Mouse (Mus musculus) testis, adult 2 months (tissue): Measurements from ENCODE around the gene Map6d1. TPM values are rescaled to one million over a fixed set of nuclear protein-coding genes. Genes with fewer than 3 reads are reported as not detected.

Experiments
- H3K27ac ChIP-seq: fragments of 200-500 bp; 2 replicates; pipeline ENCODE4 v1.5.1; 2012; ENCODE audit warnings: low read depth, low read length; ENCODE audit not compliant: control insufficient read depth, insufficient read depth
- H3K27me3 ChIP-seq: fragments of 200-500 bp; 2 replicates; pipeline ENCODE4 v1.6.1; 2012; ENCODE audit warnings: mild to moderate bottlenecking, low read length, moderate library complexity; ENCODE audit not compliant: control insufficient read depth, insufficient read depth
- H3K36me3 ChIP-seq: fragments of 200-500 bp; 2 replicates; pipeline ENCODE4 v1.6.1; 2012; ENCODE audit warnings: mild to moderate bottlenecking, low read length; ENCODE audit not compliant: control insufficient read depth, insufficient read depth
- H3K4me1 ChIP-seq: fragments of 200-500 bp; 2 replicates; pipeline ENCODE4 v1.6.1; 2012; ENCODE audit warnings: low read length; ENCODE audit not compliant: control insufficient read depth, insufficient read depth
- H3K4me3 ChIP-seq: fragments of 200-500 bp; 2 replicates; pipeline ENCODE4 v1.5.1; 2012; ENCODE audit warnings: low read depth, mild to moderate bottlenecking, low read length, moderate library complexity, mixed read lengths; ENCODE audit not compliant: control insufficient read depth
- CTCF ChIP-seq: fragments of 200-500 bp; IDR thresholded peaks from 2 replicates; pipeline ENCODE4 v1.5.1; 2012; ENCODE audit warnings: low read depth, mild to moderate bottlenecking, inconsistent platforms, low read length, moderate library complexity; ENCODE audit not compliant: control insufficient read depth, insufficient read depth, insufficient replicate concordance
- POLR2A ChIP-seq: fragments of 200-500 bp; IDR thresholded peaks from 2 replicates; pipeline ENCODE4 v1.6.1; 2012; ENCODE audit warnings: low read depth, mild to moderate bottlenecking, inconsistent platforms, low read length, moderate library complexity; ENCODE audit not compliant: control insufficient read depth
- polyA plus RNA-seq: library from polyadenylated mRNA; depleted of rRNA; stranded (reverse); fragments of >200 nt; gene quantifications from 2 replicates; pipeline ENCODE4 v1.2.3, GENCODE M21; 2012; rRNA removed

Gene Map6d1
- 0.94 and 1.8 TPM in 2 replicates for polyA plus RNA-seq

GRCm38 (mm10) chr16:20240468-20241414, at the start of gene Map6d1:
Gene Map6d1, minus strand, starts transcription at chr16:20241358.
- Histone ChIP-seq H3K27ac (no peak within 1 kb of the TSS), H3K4me1 (peaks cover 8% of the 10 kb centered on the region), H3K27me3 (no peaks in the 10 kb centered on the region), H3K4me3 (peak within 1 kb of the TSS; percentile 74), H3K36me3 (no peaks in the 10 kb centered on the region)
- no peak for TF ChIP-seq POLR2A
- no peak for TF ChIP-seq CTCF

GRCm38 (mm10) chr16:20280238-20280637, 39.1 kb upstream of the Map6d1 start:
- Histone ChIP-seq H3K27ac (no peak overlapping the region), H3K36me3 (peaks cover 2% of the 10 kb centered on the region)
- TF ChIP-seq CTCF (no peak), POLR2A (no peak)

GRCm38 (mm10) chr16:20279395-20279794, 38.2 kb upstream of the Map6d1 start:
- no peak overlapping the region for H3K4me3 ChIP-seq
- no peak for TF ChIP-seq CTCF
- no peak for TF ChIP-seq POLR2A
- H3K27me3 ChIP-seq: no peaks in the 10 kb centered on the region
- peaks cover 2% of the 10 kb centered on the region for H3K36me3 ChIP-seq
- H3K4me1 ChIP-seq: no peaks in the 10 kb centered on the region
- H3K27ac ChIP-seq: no peak overlapping the region

More at GRCm38 (mm10) chr16:20280238-20280637, 39.1 kb upstream of the Map6d1 start:
- Histone ChIP-seq H3K4me1 (no peaks in the 10 kb centered on the region), H3K4me3 (no peak overlapping the region), H3K27me3 (no peaks in the 10 kb centered on the region)

GRCm38 (mm10) chr16:20272994-20273393, 31.8 kb upstream of the Map6d1 start:
- TF ChIP-seq POLR2A (no peak), CTCF (no peak)
- H3K27ac ChIP-seq: no peak overlapping the region
- no peaks in the 10 kb centered on the region for H3K27me3 ChIP-seq
- H3K4me1 ChIP-seq: no peaks in the 10 kb centered on the region
- no peak overlapping the region for H3K4me3 ChIP-seq
- no peaks in the 10 kb centered on the region for H3K36me3 ChIP-seq

GRCm38 (mm10) chr16:20271339-20271738, 30.2 kb upstream of the Map6d1 start:
- Histone ChIP-seq H3K27me3 (no peaks in the 10 kb centered on the region), H3K27ac (no peak overlapping the region), H3K4me3 (no peak overlapping the region), H3K36me3 (no peaks in the 10 kb centered on the region), H3K4me1 (no peaks in the 10 kb centered on the region)
- TF ChIP-seq CTCF (no peak), POLR2A (no peak)

GRCm38 (mm10) chr16:20265089-20265488, 23.9 kb upstream of the Map6d1 start:
- Histone ChIP-seq H3K27ac (no peak overlapping the region), H3K4me1 (no peaks in the 10 kb centered on the region), H3K27me3 (no peaks in the 10 kb centered on the region), H3K4me3 (no peak overlapping the region), H3K36me3 (no peaks in the 10 kb centered on the region)
- TF ChIP-seq POLR2A (no peak), CTCF (no peak)

- Histone ChIP-seq H3K27ac (no peak overlapping the region), H3K4me1 (peaks cover 3% of the 10 kb centered on the region), H3K4me3 (no peak overlapping the region), H3K27me3 (no peaks in the 10 kb centered on the region), H3K36me3 (no peaks in the 10 kb centered on the region)
- TF ChIP-seq POLR2A (no peak), CTCF (no peak)
Observed at GRCm38 (mm10) chr16:20257926-20258325, 16.8 kb upstream of the Map6d1 start.
